Mouse (Mus musculus) cortical plate, adult 2 months (tissue): ENCODE results near the gene Icam2. TPM values are rescaled to one million over a fixed set of nuclear protein-coding genes. Genes with fewer than 3 reads are reported as not detected.

ENCODE experiments used
- H3K27ac ChIP-seq: fragments of 200-500 bp; 2 replicates; pipeline ENCODE4 v1.5.1; 2012; ENCODE audit warnings: low read length, control low read depth, inconsistent platforms; ENCODE audit not compliant: insufficient read depth
- H3K4me1 ChIP-seq: fragments of 200-500 bp; 2 replicates; pipeline ENCODE4 v1.6.1; 2011; ENCODE audit warnings: low read length; ENCODE audit not compliant: control insufficient read depth, insufficient read depth
- H3K4me3 ChIP-seq: fragments of 200-500 bp; 2 replicates; pipeline ENCODE4 v1.5.1; 2011; ENCODE audit warnings: mild to moderate bottlenecking, low read length, control low read depth; ENCODE audit not compliant: insufficient read depth
- CTCF ChIP-seq: fragments of 200-500 bp; IDR thresholded peaks from 2 replicates; pipeline ENCODE4 v1.5.1; 2011; ENCODE audit warnings: mild to moderate bottlenecking, control low read depth, low read length; ENCODE audit not compliant: insufficient read depth; ENCODE audit errors: extremely low read depth
- POLR2A ChIP-seq: fragments of 200-500 bp; IDR thresholded peaks from 2 replicates; pipeline ENCODE4 v1.6.1; 2011; ENCODE audit warnings: mild to moderate bottlenecking, low read length, control low read depth; ENCODE audit not compliant: insufficient read depth; ENCODE audit errors: extremely low read depth
- polyA plus RNA-seq: library from polyadenylated mRNA; depleted of rRNA; stranded (reverse); fragments of >200 nt; gene quantifications from 2 replicates; pipeline ENCODE4 v1.2.3, GENCODE M21; 2012

The Icam2 gene
- polyA plus RNA-seq, 1 experiment, result 9.5 TPM

- peak overlapping the region; percentile 32; the same call in 1 of the 2 replicates for H3K27ac ChIP-seq
- no peaks in the 10 kb centered on the region for H3K4me1 ChIP-seq
- peak overlapping the region; percentile 8; the same call in 1 of the 2 replicates for H3K4me3 ChIP-seq
- TF ChIP-seq POLR2A, result no peak
- no peak for TF ChIP-seq CTCF
Measured at GRCm38 (mm10) chr11:106381883-106382282, 6.0 kb downstream of the Icam2 start.

GRCm38 (mm10) chr11:106381011-106381410 lies 6.9 kb downstream of the Icam2 start:
- TF ChIP-seq POLR2A, result no peak
- TF ChIP-seq CTCF, result 0 out of 2 replicates have a peak, but pooled peaks have one; percentile 10
- Histone ChIP-seq H3K4me1 (no peaks in the 10 kb centered on the region), H3K4me3 (no peak overlapping the region), H3K27ac (no peak overlapping the region)

GRCm38 (mm10) chr11:106374979-106375378 lies 12.9 kb downstream of the Icam2 start:
- no peak overlapping the region for H3K4me3 ChIP-seq
- TF ChIP-seq POLR2A (no peak), CTCF (no peak)
- no peak overlapping the region for H3K27ac ChIP-seq
- H3K4me1 ChIP-seq, result no peaks in the 10 kb centered on the region

- no peak overlapping the region for H3K27ac ChIP-seq
- no peak overlapping the region for H3K4me3 ChIP-seq
- TF ChIP-seq POLR2A (no peak), CTCF (no peak)
- H3K4me1 ChIP-seq, result no peaks in the 10 kb centered on the region
Measured at GRCm38 (mm10) chr11:106374559-106374958, 13.3 kb downstream of the Icam2 start.

GRCm38 (mm10) chr11:106373998-106374397 lies 13.9 kb downstream of the Icam2 start:
- no peak overlapping the region for H3K4me3 ChIP-seq
- no peaks in the 10 kb centered on the region for H3K4me1 ChIP-seq
- H3K27ac ChIP-seq, result no peak overlapping the region
- TF ChIP-seq POLR2A (no peak), CTCF (no peak)

- TF ChIP-seq CTCF, result peak; percentile 93
- no peak for TF ChIP-seq POLR2A
- no peaks in the 10 kb centered on the region; the same call in 1 of the 2 replicates for H3K4me1 ChIP-seq
- H3K4me3 ChIP-seq, result no peak overlapping the region
- H3K27ac ChIP-seq, result no peak overlapping the region
Measured at GRCm38 (mm10) chr11:106366316-106366715, 21.6 kb downstream of the Icam2 start.

- H3K4me1 ChIP-seq, result no peaks in the 10 kb centered on the region; the same call in 1 of the 2 replicates
Measured at GRCm38 (mm10) chr11:106365366-106365765, 22.5 kb downstream of the Icam2 start, which contains the start of gene Prr29. Gene Prr29, plus strand, starts transcription at chr11:106365472.

GRCm38 (mm10) chr11:106364712-106365111 lies 23.2 kb downstream of the Icam2 start:
- no peak for TF ChIP-seq CTCF
- TF ChIP-seq POLR2A, result no peak
- no peaks in the 10 kb centered on the region; the same call in 1 of the 2 replicates for H3K4me1 ChIP-seq
- no peak overlapping the region for H3K4me3 ChIP-seq
- no peak overlapping the region for H3K27ac ChIP-seq

More at GRCm38 (mm10) chr11:106365366-106365765, 22.5 kb downstream of the Icam2 start, which contains the start of gene Prr29:
- H3K4me3 ChIP-seq, result no peak within 1 kb of the TSS
- TF ChIP-seq POLR2A (no peak), CTCF (no peak)
- H3K27ac ChIP-seq, result no peak within 1 kb of the TSS

GRCm38 (mm10) chr11:106359350-106359749 lies 28.5 kb downstream of the Icam2 start:
- TF ChIP-seq POLR2A (no peak), CTCF (no peak)
- Histone ChIP-seq H3K4me3 (no peak overlapping the region), H3K27ac (no peak overlapping the region), H3K4me1 (no peaks in the 10 kb centered on the region)

- Histone ChIP-seq H3K4me3 (no peak overlapping the region), H3K27ac (no peak overlapping the region), H3K4me1 (no peaks in the 10 kb centered on the region)
- TF ChIP-seq CTCF (no peak), POLR2A (no peak)
Measured at GRCm38 (mm10) chr11:106355382-106356128, 32.3 kb downstream of the Icam2 start.
